Mouse (Mus musculus) embryonic facial prominence, embryonic 14.5 days (tissue): ENCODE results near the gene Eif3c. TPM values are rescaled to one million over a fixed set of nuclear protein-coding genes. Genes with fewer than 3 reads are reported as not detected.
A peak's percentile ranks its signal among the peaks of the same experiment; 100 is the strongest.

Experiments used
- ATAC-seq: fragments of 200-750 bp; cut with Nextera tagmentation; 2 replicates; pipeline ENCODE4 v1.8.0; 2017; ENCODE audit warnings: low read depth, moderate number of reproducible peaks, moderate TSS enrichment
- DNase-seq: peaks from one replicate; pipeline ENCODE4 v3.0.0-alpha.2; 2015; ENCODE audit warnings: low spot score
- H3K27ac ChIP-seq: fragments of 300-500 bp; sonication (generic); replicated peaks from 2 replicates; pipeline ENCODE4 v1.5.1; 2014; ENCODE audit warnings: low read depth, mild to moderate bottlenecking, low read length, moderate library complexity
- H3K27me3 ChIP-seq: fragments of 300-500 bp; sonication (generic); replicated peaks from 2 replicates; pipeline ENCODE4 v1.6.1; 2014; ENCODE audit warnings: low read length; ENCODE audit not compliant: control insufficient read depth, insufficient read depth
- H3K36me3 ChIP-seq: fragments of 300-500 bp; sonication (generic); 2 replicates; pipeline ENCODE4 v1.6.1; 2014; ENCODE audit warnings: low read length, mixed read lengths; ENCODE audit not compliant: control insufficient read depth, insufficient read depth
- H3K4me1 ChIP-seq: fragments of 300-500 bp; sonication (generic); 2 replicates; pipeline ENCODE4 v1.6.1; 2014; ENCODE audit warnings: antibody characterized with exemption, low read length; ENCODE audit not compliant: control insufficient read depth, insufficient read depth
- H3K4me2 ChIP-seq: fragments of 300-500 bp; sonication (generic); 2 replicates; pipeline ENCODE4 v1.6.1; 2014; ENCODE audit warnings: low read depth, mild to moderate bottlenecking, low read length, moderate library complexity, mixed read lengths
- H3K4me3 ChIP-seq: fragments of 300-500 bp; sonication (generic); 2 replicates; pipeline ENCODE4 v1.5.1; 2014; ENCODE audit warnings: low read depth, mild to moderate bottlenecking, low read length
- H3K9ac ChIP-seq: fragments of 300-500 bp; sonication (generic); 2 replicates; pipeline ENCODE4 v1.6.1; 2014; ENCODE audit warnings: low read depth, mild to moderate bottlenecking, low read length, moderate library complexity, mixed read lengths
- H3K9me3 ChIP-seq: fragments of 300-500 bp; sonication (generic); 2 replicates; pipeline ENCODE4 v1.6.1; 2016; ENCODE audit warnings: low read length; ENCODE audit not compliant: control insufficient read depth
- WGBS: fragments of 180-500 bp; shearing (Covaris S2); extraction: QIAGEN DNeasy Blood & Tissue Kit; methylation state at CpG from one replicate; pipeline ENCODE4 v1.1.7; 2014; 5-methylcytosine and 5-hydroxymethylcytosine counted together
- polyA plus RNA-seq: library from polyadenylated mRNA; unstranded; fragments of >200 nt; fragmentation: Nextera tagmentation; extraction: Ambion mirVana; gene quantifications from 2 replicates; pipeline ENCODE4 v1.2.1, GENCODE M21; 2014

Gene Eif3c
- polyA plus RNA-seq, 1 experiment from 2014 or later = 167 TPM

DNA sequence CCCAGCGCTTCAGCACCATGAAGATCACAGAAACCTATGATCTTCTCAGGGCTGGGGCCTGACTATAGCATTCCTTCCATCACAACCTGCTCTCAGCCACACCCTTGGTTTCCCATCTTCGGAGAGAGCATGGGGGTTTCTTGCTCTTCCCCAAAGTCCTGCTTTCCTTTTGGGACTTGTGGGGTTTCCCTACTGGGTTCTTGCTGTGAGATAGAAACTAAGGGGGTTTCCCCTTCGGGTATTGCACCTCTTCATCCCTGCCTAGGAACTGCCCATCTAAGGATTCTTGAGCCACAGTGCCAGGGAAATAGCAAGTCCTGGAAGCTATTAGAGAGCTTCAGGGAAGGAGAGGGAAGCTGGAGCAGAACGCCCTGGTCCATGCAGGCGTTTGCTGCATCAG is 29.7 kb upstream of the Eif3c start:
- Histone ChIP-seq H3K27me3 (no peaks in the 10 kb centered on the region; the same call in 1 of the 2 replicates), H3K4me2 (no peak overlapping the region), H3K9ac (no peak overlapping the region), H3K27ac (no peak overlapping the region), H3K4me1 (no peaks in the 10 kb centered on the region), H3K4me3 (no peak overlapping the region), H3K9me3 (no peaks in the 10 kb centered on the region), H3K36me3 (no peaks in the 10 kb centered on the region)
- no peak for ATAC-seq
- DNase-seq = no peak
- 89% methylated on average over 5 of the region's 5 CpGs for WGBS

DNA sequence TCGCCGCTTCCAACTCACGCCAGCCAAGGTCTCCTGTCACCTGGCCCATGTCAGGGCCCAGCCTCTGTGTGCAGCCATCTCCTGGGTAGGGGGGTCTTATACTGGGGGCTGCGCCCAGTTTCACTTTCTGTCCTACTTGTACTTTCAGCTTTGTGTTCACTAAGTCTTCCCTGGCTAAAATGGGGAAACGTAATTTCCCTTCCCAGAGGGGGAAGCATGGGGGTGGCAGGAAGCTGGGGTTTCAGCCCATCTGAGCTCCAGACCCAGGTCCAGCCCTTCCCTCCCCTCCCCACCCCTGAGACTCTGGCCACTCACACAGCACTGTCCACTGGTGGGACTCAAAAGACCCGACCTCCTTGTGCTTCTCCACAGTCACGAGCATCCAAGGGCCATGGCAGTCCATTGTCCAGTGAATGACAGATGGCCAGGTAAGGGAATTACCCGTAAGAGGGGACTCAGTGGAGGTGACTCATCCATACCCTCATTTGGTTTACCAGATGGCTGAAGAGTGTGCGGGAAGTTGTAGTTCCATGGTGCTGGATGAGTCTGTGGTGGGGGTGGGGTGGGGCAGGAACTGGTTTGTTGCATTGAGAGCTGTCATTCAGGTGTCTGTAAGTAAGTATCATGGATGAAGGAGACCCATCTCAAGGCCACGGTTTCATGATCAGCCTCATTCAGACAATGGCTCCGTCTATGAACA is 28.8 kb upstream of the Eif3c start, which contains the start of gene Il27:
Gene Il27 (minus strand): TSS at position 80 of the 700 bp plus-strand sequence.
- H3K4me1 ChIP-seq = no peaks in the 10 kb centered on the region
- no peak within 1 kb of the TSS for H3K4me2 ChIP-seq
- no peaks in the 10 kb centered on the region for H3K9me3 ChIP-seq
- H3K27me3 ChIP-seq = no peaks in the 10 kb centered on the region; the same call in 1 of the 2 replicates
- H3K4me3 ChIP-seq = no peak within 1 kb of the TSS
- ATAC-seq (no peak), DNase-seq (no peak)
- WGBS = 80% methylated on average over 11 of the region's 11 CpGs
- no peak within 1 kb of the TSS for H3K9ac ChIP-seq
- no peak within 1 kb of the TSS for H3K27ac ChIP-seq
- H3K36me3 ChIP-seq = no peaks in the 10 kb centered on the region

DNA sequence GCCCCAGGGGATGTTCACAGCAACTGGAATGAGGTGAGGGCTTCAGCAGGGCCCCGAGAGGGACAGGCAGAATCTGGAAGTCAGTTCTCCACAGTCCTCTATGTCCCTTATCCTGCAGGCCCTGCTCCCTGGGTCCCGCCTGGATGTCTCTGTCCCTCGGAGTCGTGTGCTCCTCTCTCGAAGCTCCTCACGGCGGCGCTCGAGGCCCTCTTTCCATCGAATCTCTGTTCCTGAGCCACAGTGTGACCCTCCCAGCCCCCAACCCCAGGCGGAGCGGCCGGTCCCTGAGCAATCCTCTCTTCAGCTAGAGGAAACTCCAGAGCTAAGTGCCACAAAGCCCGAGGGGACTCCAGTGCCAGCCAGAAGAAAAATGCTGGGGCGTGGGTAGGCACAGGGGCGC is 21.6 kb upstream of the Eif3c start:
- H3K4me2 ChIP-seq = peak overlapping the region; percentile 18
- no peaks in the 10 kb centered on the region for H3K4me1 ChIP-seq
- DNase-seq (peak; percentile 74), ATAC-seq (peak; percentile 53)
- 10% methylated on average over 14 of the region's 16 CpGs for WGBS
- H3K4me3 ChIP-seq = no peak overlapping the region
- H3K27me3 ChIP-seq = no peaks in the 10 kb centered on the region; the same call in 1 of the 2 replicates
- no peak overlapping the region for H3K27ac ChIP-seq
- H3K36me3 ChIP-seq = no peaks in the 10 kb centered on the region
- H3K9ac ChIP-seq = peak overlapping the region; percentile 20; the same call in 1 of the 2 replicates
- H3K9me3 ChIP-seq = no peaks in the 10 kb centered on the region

DNA sequence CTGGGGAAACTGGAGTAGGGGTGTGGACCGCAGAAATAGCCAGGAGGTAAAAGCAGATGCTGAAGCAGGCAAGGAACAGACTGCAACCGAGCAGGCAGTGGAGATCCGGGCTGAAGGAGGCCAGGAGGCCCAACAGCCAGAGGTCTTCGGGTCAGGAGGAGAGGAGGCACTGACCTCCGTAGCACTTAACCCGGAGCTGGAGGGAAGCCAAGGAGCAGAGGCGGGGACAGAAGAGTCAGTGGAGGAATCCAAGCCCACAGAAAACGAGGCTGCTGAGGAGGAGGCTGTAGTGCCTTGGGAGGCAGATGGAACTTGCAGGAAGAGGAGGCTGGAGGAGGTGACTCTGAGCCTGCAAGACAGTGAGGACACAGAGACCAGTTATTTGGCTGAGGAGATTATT is 20.6 kb upstream of the Eif3c start:
- Histone ChIP-seq H3K4me3 (no peak overlapping the region), H3K4me2 (no peak overlapping the region), H3K9me3 (no peaks in the 10 kb centered on the region), H3K36me3 (no peaks in the 10 kb centered on the region), H3K4me1 (peaks cover 7% of the 10 kb centered on the region; the same call in 1 of the 2 replicates), H3K27me3 (no peaks in the 10 kb centered on the region; the same call in 1 of the 2 replicates), H3K27ac (no peak overlapping the region), H3K9ac (no peak overlapping the region; the same call in 1 of the 2 replicates)
- DNase-seq (no peak), ATAC-seq (no peak)
- WGBS = 61% methylated on average over 8 of the region's 8 CpGs

GRCm38 (mm10) chr7:126585717-126586116 is 19.5 kb upstream of the Eif3c start, which contains the start of gene Cln3:
TSS of gene Cln3 (minus strand) at chr7:126585817.
- Histone ChIP-seq H3K9ac (no peak within 1 kb of the TSS; the same call in 1 of the 2 replicates), H3K27ac (no peak within 1 kb of the TSS), H3K9me3 (no peaks in the 10 kb centered on the region), H3K27me3 (no peaks in the 10 kb centered on the region), H3K4me3 (no peak within 1 kb of the TSS), H3K4me1 (peaks cover 9% of the 10 kb centered on the region; the same call in 1 of the 2 replicates), H3K4me2 (no peak within 1 kb of the TSS), H3K36me3 (no peaks in the 10 kb centered on the region)
- DNase-seq (no peak), ATAC-seq (no peak)
- WGBS = 76% methylated on average over 6 of the region's 6 CpGs

DNA sequence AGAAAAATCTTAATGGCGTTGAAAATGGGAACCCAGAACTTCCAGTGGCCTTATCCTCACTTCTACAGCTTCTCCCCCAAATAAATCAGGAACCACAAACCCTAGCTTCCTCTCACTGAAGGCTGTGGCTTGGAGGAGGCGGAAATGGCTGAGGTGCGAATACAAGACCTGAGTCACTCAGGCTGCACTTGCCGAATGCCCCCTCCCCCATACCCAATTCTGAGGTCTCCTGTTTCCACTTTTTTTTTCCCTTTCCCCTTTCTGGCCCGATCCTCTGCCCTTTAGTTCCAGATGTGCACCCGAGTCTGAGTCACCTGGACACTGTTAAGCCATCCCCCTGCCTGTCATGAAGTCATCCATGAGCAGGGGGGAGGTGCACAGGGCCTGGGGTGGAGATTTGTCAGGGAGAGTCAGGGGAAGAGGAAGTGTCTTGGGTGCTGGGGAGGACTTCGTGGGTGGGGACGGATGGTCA is 18.3 kb upstream of the Eif3c start, which contains the start of gene Apobr:
Gene Apobr (plus strand): TSS at position 437 of the 472 bp plus-strand sequence.
- Histone ChIP-seq H3K36me3 (no peaks in the 10 kb centered on the region), H3K4me1 (peaks cover 9% of the 10 kb centered on the region; the same call in 1 of the 2 replicates), H3K9me3 (no peaks in the 10 kb centered on the region), H3K27ac (peak within 1 kb of the TSS; percentile 90), H3K9ac (no peak within 1 kb of the TSS), H3K27me3 (no peaks in the 10 kb centered on the region), H3K4me3 (peak within 1 kb of the TSS; percentile 57), H3K4me2 (peak within 1 kb of the TSS; percentile 76)
- DNase-seq (no peak), ATAC-seq (no peak)
- 73% methylated on average over 8 of the region's 8 CpGs for WGBS

DNA sequence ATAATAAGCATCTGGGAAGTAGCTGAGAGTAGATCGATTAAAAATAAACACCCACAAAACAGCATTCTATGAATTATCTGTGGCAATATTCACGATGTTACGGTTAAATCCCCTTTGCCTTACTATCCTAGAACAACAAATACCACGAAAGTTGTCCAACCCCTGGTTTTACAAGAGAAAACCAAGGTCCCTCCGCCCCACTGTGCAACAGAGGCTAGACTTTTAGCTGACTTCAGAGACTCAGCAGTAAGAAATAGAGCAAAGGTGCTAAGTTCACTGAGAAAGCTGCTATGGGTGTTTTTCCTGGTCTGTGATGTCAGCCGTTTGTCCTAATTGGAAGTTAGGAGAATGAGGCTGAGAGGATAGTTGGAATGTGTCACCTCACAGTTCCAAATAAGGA is 17.6 kb upstream of the Eif3c start:
- DNase-seq (no peak), ATAC-seq (no peak)
- H3K9ac ChIP-seq = peak overlapping the region; percentile 66; the same call in 1 of the 2 replicates
- peaks cover 2% of the 10 kb centered on the region for H3K36me3 ChIP-seq
- no peaks in the 10 kb centered on the region for H3K9me3 ChIP-seq
- 55% methylated on average over 6 of the region's 6 CpGs for WGBS
- H3K27ac ChIP-seq = peak overlapping the region; percentile 90
- no peaks in the 10 kb centered on the region for H3K27me3 ChIP-seq
- H3K4me2 ChIP-seq = peak overlapping the region; percentile 76
- peaks cover 9% of the 10 kb centered on the region; the same call in 1 of the 2 replicates for H3K4me1 ChIP-seq
- peak overlapping the region; percentile 57 for H3K4me3 ChIP-seq

DNA sequence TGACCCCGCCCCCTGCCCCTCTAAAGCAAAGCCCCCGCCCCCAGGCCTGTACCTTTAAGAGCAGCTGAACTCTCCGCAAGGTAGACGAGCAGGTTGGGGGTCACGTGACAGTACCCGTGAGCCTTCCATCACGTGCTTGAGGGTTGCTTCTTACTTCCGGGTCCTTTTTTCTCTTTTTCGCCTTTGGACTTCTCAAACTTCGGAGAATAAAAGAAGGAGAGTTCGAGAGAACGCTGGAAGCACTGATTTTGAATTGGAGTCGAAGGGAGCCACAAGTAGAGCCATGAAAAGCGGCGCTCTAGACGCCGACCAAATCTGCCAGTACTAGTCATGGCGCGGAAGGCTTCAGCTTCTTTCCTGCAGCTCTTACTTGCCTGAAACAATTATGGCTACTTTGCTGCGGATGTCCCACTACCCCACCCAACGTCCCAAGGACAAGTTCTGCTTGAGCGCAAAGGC is 17.1 kb upstream of the Eif3c start:
- H3K9ac ChIP-seq = peak overlapping the region; percentile 66
- H3K4me3 ChIP-seq = peak overlapping the region; percentile 57
- peaks cover 9% of the 10 kb centered on the region; the same call in 1 of the 2 replicates for H3K4me1 ChIP-seq
- H3K9me3 ChIP-seq = no peaks in the 10 kb centered on the region
- H3K36me3 ChIP-seq = peaks cover 6% of the 10 kb centered on the region
- H3K27me3 ChIP-seq = no peaks in the 10 kb centered on the region
- ATAC-seq = peak; percentile 89
- peak overlapping the region; percentile 76 for H3K4me2 ChIP-seq
- H3K27ac ChIP-seq = peak overlapping the region; percentile 90
- peak; percentile 97 for DNase-seq
- WGBS = 1% methylated on average over 22 of the region's 22 CpGs
